Mouse (Mus musculus) hindbrain, postnatal 0 days (tissue): ENCODE data around the gene Gpd2. TPM values are rescaled to one million over a fixed set of nuclear protein-coding genes. Genes with fewer than 3 reads are reported as not detected.

Experiments
- ATAC-seq: fragments of 200-750 bp; cut with Nextera tagmentation; 2 replicates; pipeline ENCODE4 v1.8.0; 2017; ENCODE audit warnings: mild to moderate bottlenecking, moderate TSS enrichment, moderate library complexity
- DNase-seq: peaks from one replicate; pipeline ENCODE4 v3.0.0-alpha.2; 2015; ENCODE audit warnings: low spot score
- H3K27ac ChIP-seq: fragments of 300-500 bp; sonication (generic); 2 replicates; pipeline ENCODE4 v1.5.1; 2014; ENCODE audit warnings: mild to moderate bottlenecking
- H3K27me3 ChIP-seq: fragments of 300-500 bp; sonication (generic); 2 replicates; pipeline ENCODE4 v1.6.1; 2014; ENCODE audit warnings: low read length, mixed read lengths; ENCODE audit not compliant: insufficient read depth
- H3K36me3 ChIP-seq: fragments of 300-500 bp; sonication (generic); 2 replicates; pipeline ENCODE4 v1.6.1; 2014; ENCODE audit warnings: low read length, mixed read lengths; ENCODE audit not compliant: insufficient read depth
- H3K4me1 ChIP-seq: fragments of 300-500 bp; sonication (generic); 2 replicates; pipeline ENCODE4 v1.6.1; 2014; ENCODE audit warnings: antibody characterized with exemption, low read length, mixed read lengths; ENCODE audit not compliant: insufficient read depth
- H3K4me2 ChIP-seq: fragments of 300-500 bp; sonication (generic); 2 replicates; pipeline ENCODE4 v1.6.1; 2014; ENCODE audit warnings: low read depth, mild to moderate bottlenecking, low read length, moderate library complexity, mixed read lengths
- H3K4me3 ChIP-seq: fragments of 300-500 bp; sonication (generic); 2 replicates; pipeline ENCODE4 v1.5.1; 2014; ENCODE audit warnings: low read length
- H3K9ac ChIP-seq: fragments of 300-500 bp; sonication (generic); replicated peaks from 2 replicates; pipeline ENCODE4 v1.6.1; 2014; ENCODE audit warnings: mild to moderate bottlenecking, low read length, moderate library complexity, mixed read lengths
- H3K9me3 ChIP-seq: fragments of 300-500 bp; sonication (generic); 2 replicates; pipeline ENCODE4 v1.6.1; 2016; ENCODE audit warnings: low read length, mixed read lengths
- CTCF ChIP-seq: IDR thresholded peaks from 2 replicates; pipeline ENCODE4 v1.5.1; 2016; ENCODE audit warnings: antibody characterized with exemption, control low read depth, low read depth
- WGBS: fragments of 180-500 bp; shearing (Covaris S2); extraction: QIAGEN DNeasy Blood & Tissue Kit; methylation state at CpG from one replicate; pipeline ENCODE4 v1.1.7; 2014; 5-methylcytosine and 5-hydroxymethylcytosine counted together
- polyA plus RNA-seq: library from polyadenylated mRNA; unstranded; fragments of >200 nt; fragmentation: Nextera tagmentation; extraction: Ambion mirVana; gene quantifications from 2 replicates; pipeline ENCODE4 v1.2.1, GENCODE M21; 2015
- total RNA-seq: library from RNA; depleted of rRNA; stranded (reverse); fragments of >200 nt; gene quantifications from 2 replicates; pipeline ENCODE4 v1.2.3, GENCODE M21; 2014

Gpd2 gene
- total and polyA plus RNA-seq, 2 experiments from 2014 or later = 31.5 to 38.8 TPM

DNA sequence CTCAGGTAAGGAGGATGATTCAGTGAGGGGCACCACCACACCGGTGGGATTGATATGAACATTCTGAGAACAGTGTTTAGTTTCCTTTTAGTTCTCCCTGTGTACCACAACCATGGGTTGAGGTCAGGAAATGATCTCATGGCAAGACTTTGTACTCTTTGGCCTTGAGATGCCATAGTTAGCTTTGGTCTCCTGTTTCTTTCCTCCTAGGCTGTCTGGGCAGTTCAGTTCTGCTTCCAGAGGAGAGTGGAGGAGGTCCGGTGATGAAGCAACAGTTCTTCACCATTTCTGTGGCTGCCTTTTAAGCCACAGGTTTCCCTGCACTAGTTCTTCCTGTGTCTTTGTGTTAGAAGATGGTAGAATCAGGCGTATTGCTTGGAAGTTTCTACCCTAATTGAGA lies 31.4 kb downstream of the Gpd2 start:
- no peaks in the 10 kb centered on the region for H3K4me1 ChIP-seq
- ATAC-seq (no peak), DNase-seq (no peak)
- no peak overlapping the region for H3K27ac ChIP-seq
- H3K4me2 ChIP-seq = no peak overlapping the region
- TF ChIP-seq CTCF = no peak
- H3K9ac ChIP-seq = no peak overlapping the region
- H3K27me3 ChIP-seq = no peaks in the 10 kb centered on the region
- no peak overlapping the region for H3K4me3 ChIP-seq
- no peaks in the 10 kb centered on the region for H3K9me3 ChIP-seq
- H3K36me3 ChIP-seq = no peaks in the 10 kb centered on the region
- 92% methylated on average over 3 of the region's 3 CpGs for WGBS

- ATAC-seq (no peak), DNase-seq (no peak)
- Histone ChIP-seq H3K4me3 (no peak overlapping the region), H3K36me3 (no peaks in the 10 kb centered on the region), H3K27ac (no peak overlapping the region), H3K27me3 (no peaks in the 10 kb centered on the region), H3K4me2 (no peak overlapping the region), H3K9ac (no peak overlapping the region), H3K4me1 (no peaks in the 10 kb centered on the region), H3K9me3 (no peaks in the 10 kb centered on the region)
- WGBS = 65% methylated on average over 13 of the region's 13 CpGs
- no peak for TF ChIP-seq CTCF
These were observed 32.4 kb downstream of the Gpd2 start for GRCm38 (mm10) chr2:57269690-57270435.

DNA sequence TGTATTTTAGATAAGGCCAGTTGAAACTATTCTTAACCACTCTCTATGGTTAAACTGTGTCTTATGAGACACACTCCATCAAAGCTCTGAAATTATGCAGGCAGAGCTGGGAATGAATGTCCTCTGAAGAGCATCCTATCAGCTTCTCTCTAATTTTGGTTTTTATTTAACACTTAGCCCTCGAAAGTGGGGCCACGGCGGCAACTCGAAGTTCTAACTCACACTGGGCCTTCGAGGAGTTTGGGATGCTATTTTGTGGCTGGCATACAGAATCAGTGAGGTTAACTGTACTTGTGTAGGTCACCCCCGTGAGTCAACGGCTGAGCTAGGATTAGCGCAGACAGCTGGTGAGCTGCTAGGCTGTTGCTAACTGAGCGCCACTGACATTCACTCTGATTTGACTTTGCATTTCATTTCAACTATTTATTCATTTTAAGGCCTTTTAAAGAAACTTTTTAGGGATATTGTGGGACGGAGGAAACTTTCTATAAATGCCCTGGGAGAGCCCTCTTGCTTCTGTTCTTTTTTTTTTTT lies 42.8 kb downstream of the Gpd2 start:
- H3K4me3 ChIP-seq = no peak overlapping the region
- no peak overlapping the region for H3K4me2 ChIP-seq
- no peaks in the 10 kb centered on the region for H3K27me3 ChIP-seq
- ATAC-seq = no peak
- no peak for DNase-seq
- H3K36me3 ChIP-seq = no peaks in the 10 kb centered on the region; the same call in 1 of the 2 replicates
- H3K9me3 ChIP-seq = no peaks in the 10 kb centered on the region
- H3K4me1 ChIP-seq = no peaks in the 10 kb centered on the region
- 80% methylated on average over 10 of the region's 10 CpGs for WGBS
- no peak overlapping the region for H3K27ac ChIP-seq
- TF ChIP-seq CTCF = no peak
- no peak overlapping the region for H3K9ac ChIP-seq

DNA sequence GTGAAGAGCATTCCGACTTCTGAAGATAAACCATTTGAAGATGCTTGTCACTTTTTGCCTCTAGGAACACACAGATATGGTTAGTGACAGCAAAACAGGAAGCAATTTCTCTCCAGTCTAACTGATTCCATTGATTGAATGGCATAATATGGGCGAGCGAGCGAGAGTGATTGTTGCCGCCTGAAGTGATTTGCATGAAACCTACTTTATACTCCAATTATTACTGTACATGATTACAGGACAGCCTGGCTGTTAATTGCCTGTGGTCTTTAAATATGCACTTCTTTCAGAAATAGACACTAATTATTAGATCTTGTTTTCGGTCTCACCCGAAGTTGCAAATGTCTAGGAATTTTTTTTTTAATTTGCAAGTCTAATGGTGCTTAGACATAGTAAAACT lies 46.4 kb downstream of the Gpd2 start:
- ATAC-seq (no peak), DNase-seq (no peak)
- no peak for TF ChIP-seq CTCF
- no peak overlapping the region for H3K27ac ChIP-seq
- H3K36me3 ChIP-seq = no peaks in the 10 kb centered on the region; the same call in 1 of the 2 replicates
- no peak overlapping the region for H3K4me2 ChIP-seq
- no peaks in the 10 kb centered on the region for H3K9me3 ChIP-seq
- WGBS = 76% methylated on average over 7 of the region's 7 CpGs
- no peak overlapping the region for H3K4me3 ChIP-seq
- H3K9ac ChIP-seq = no peak overlapping the region
- H3K27me3 ChIP-seq = no peaks in the 10 kb centered on the region
- H3K4me1 ChIP-seq = no peaks in the 10 kb centered on the region

GRCm38 (mm10) chr2:57285197-57285596 lies 47.8 kb downstream of the Gpd2 start:
- ATAC-seq = no peak
- no peak for TF ChIP-seq CTCF
- 76% methylated on average over 4 of the region's 4 CpGs for WGBS

GRCm38 (mm10) chr2:57287986-57288385 lies 50.6 kb downstream of the Gpd2 start:
- Histone ChIP-seq H3K36me3 (no peaks in the 10 kb centered on the region; the same call in 1 of the 2 replicates), H3K4me1 (no peaks in the 10 kb centered on the region), H3K27ac (no peak overlapping the region), H3K9me3 (no peaks in the 10 kb centered on the region), H3K27me3 (no peaks in the 10 kb centered on the region), H3K4me3 (no peak overlapping the region), H3K9ac (no peak overlapping the region), H3K4me2 (no peak overlapping the region)
- TF ChIP-seq CTCF = no peak
- ATAC-seq = no peak
- 98% methylated on average over 1 of the region's 1 CpGs for WGBS
- no peak for DNase-seq

More at GRCm38 (mm10) chr2:57285197-57285596, 47.8 kb downstream of the Gpd2 start:
- no peak overlapping the region for H3K9ac ChIP-seq
- DNase-seq = no peak
- no peak overlapping the region for H3K4me2 ChIP-seq
- no peak overlapping the region for H3K27ac ChIP-seq
- H3K9me3 ChIP-seq = no peaks in the 10 kb centered on the region
- no peaks in the 10 kb centered on the region for H3K27me3 ChIP-seq
- no peaks in the 10 kb centered on the region; the same call in 1 of the 2 replicates for H3K36me3 ChIP-seq
- no peak overlapping the region for H3K4me3 ChIP-seq
- H3K4me1 ChIP-seq = no peaks in the 10 kb centered on the region

- WGBS = 94% methylated on average over 2 of the region's 2 CpGs
- no peak overlapping the region for H3K4me3 ChIP-seq
These were observed 56.1 kb downstream of the Gpd2 start for GRCm38 (mm10) chr2:57293571-57293970.

More at GRCm38 (mm10) chr2:57293571-57293970, 56.1 kb downstream of the Gpd2 start:
- TF ChIP-seq CTCF = no peak
- H3K27ac ChIP-seq = no peak overlapping the region
- ATAC-seq (no peak), DNase-seq (no peak)
- H3K36me3 ChIP-seq = no peaks in the 10 kb centered on the region
- H3K9ac ChIP-seq = no peak overlapping the region
- H3K4me1 ChIP-seq = no peaks in the 10 kb centered on the region
- no peak overlapping the region for H3K4me2 ChIP-seq
- H3K9me3 ChIP-seq = no peaks in the 10 kb centered on the region
- H3K27me3 ChIP-seq = no peaks in the 10 kb centered on the region
